Mouse (Mus musculus): Measurements from ENCODE around the gene Dcst2. TPM values are rescaled to one million over a fixed set of nuclear protein-coding genes. Genes with fewer than 3 reads are reported as not detected.

The Dcst2 gene
- total RNA-seq, 2 experiments from 2014 or later = 0.19 to 0.42 TPM

GRCm38 (mm10) chr3:89356029-89356428 is 5.7 kb upstream of the Dcst2 start:
- DNase-seq (ENCODE audit: low spot score in 2 of 2) = no peak

GRCm38 (mm10) chr3:89359630-89360029 is 2.1 kb upstream of the Dcst2 start:
- DNase-seq (ENCODE audit: low spot score in 2 of 2) = no peak

GRCm38 (mm10) chr3:89360237-89360636 is 1.5 kb upstream of the Dcst2 start:
- DNase-seq (ENCODE audit: low spot score in 2 of 2) = no peak

GRCm38 (mm10) chr3:89364631-89365030 is 2.9 kb downstream of the Dcst2 start:
- DNase-seq (ENCODE audit: low spot score in 2 of 2) = no peak

GRCm38 (mm10) chr3:89365153-89365485 is 3.3 kb downstream of the Dcst2 start, which contains the start of gene Dcst1:
Dcst1 (minus strand) TSS chr3:89365253.
- DNase-seq (ENCODE audit: low spot score in 2 of 2) = no peak

GRCm38 (mm10) chr3:89365486-89366414 is 4.0 kb downstream of the Dcst2 start:
- no peak for DNase-seq (ENCODE audit: low spot score in 2 of 2)

- no peak for DNase-seq (ENCODE audit: low spot score in 2 of 2)
These were observed 5.6 kb downstream of the Dcst2 start for GRCm38 (mm10) chr3:89367338-89367737.

- DNase-seq (ENCODE audit: low spot score in 2 of 2) = no peak
These were observed 11.9 kb downstream of the Dcst2 start for GRCm38 (mm10) chr3:89373581-89374231.

GRCm38 (mm10) chr3:89377831-89378230 is 16.1 kb downstream of the Dcst2 start:
- no peak for DNase-seq (ENCODE audit: low spot score in 2 of 2)

GRCm38 (mm10) chr3:89378394-89379067 is 16.8 kb downstream of the Dcst2 start:
- DNase-seq (ENCODE audit: low spot score in 2 of 2) = peak; percentile 73 to 79

GRCm38 (mm10) chr3:89379388-89380131 is 17.8 kb downstream of the Dcst2 start:
- DNase-seq (ENCODE audit: low spot score in 2 of 2) = no peak

- no peak for DNase-seq (ENCODE audit: low spot score in 2 of 2)
These were observed 18.5 kb downstream of the Dcst2 start for GRCm38 (mm10) chr3:89380291-89380690.

- DNase-seq (ENCODE audit: low spot score in 2 of 2) = no peak
These were observed 18.9 kb downstream of the Dcst2 start for GRCm38 (mm10) chr3:89380711-89381110.

GRCm38 (mm10) chr3:89381233-89381632 is 19.5 kb downstream of the Dcst2 start:
- DNase-seq (ENCODE audit: low spot score in 2 of 2) = no peak

- no peak for DNase-seq (ENCODE audit: low spot score in 2 of 2)
These were observed 20.5 kb downstream of the Dcst2 start for GRCm38 (mm10) chr3:89382033-89382882.

GRCm38 (mm10) chr3:89382950-89383349 is 21.2 kb downstream of the Dcst2 start:
- DNase-seq (ENCODE audit: low spot score in 2 of 2) = no peak

- no peak for DNase-seq (ENCODE audit: low spot score in 2 of 2)
These were observed 22.0 kb downstream of the Dcst2 start for GRCm38 (mm10) chr3:89383651-89384255.

GRCm38 (mm10) chr3:89384331-89385076 is 22.7 kb downstream of the Dcst2 start:
- no peak for DNase-seq (ENCODE audit: low spot score in 2 of 2)

GRCm38 (mm10) chr3:89385451-89385850 is 23.7 kb downstream of the Dcst2 start:
- no peak for DNase-seq (ENCODE audit: low spot score in 2 of 2)
